Mouse (Mus musculus) testis, postnatal 10 days (tissue): ENCODE results near the gene Iqgap2.

Source experiments
- DNase-seq: peaks from one replicate; pipeline ENCODE4 v3.0.0; 2021; ENCODE audit warnings: low spot score

Gene Iqgap2

GRCm38 (mm10) chr13:95777651-95778391 lies 113.9 kb downstream of the Iqgap2 start:
- DNase-seq, result no peak

GRCm38 (mm10) chr13:95777237-95777636 lies 114.5 kb downstream of the Iqgap2 start:
- peak; percentile 74 for DNase-seq

GRCm38 (mm10) chr13:95774966-95775696 lies 116.6 kb downstream of the Iqgap2 start:
- no peak for DNase-seq

GRCm38 (mm10) chr13:95765017-95765416 lies 126.7 kb downstream of the Iqgap2 start:
- no peak for DNase-seq

GRCm38 (mm10) chr13:95763876-95764517 lies 127.7 kb downstream of the Iqgap2 start:
- peak; percentile 50 for DNase-seq

GRCm38 (mm10) chr13:95759810-95760209 lies 131.9 kb downstream of the Iqgap2 start:
- no peak for DNase-seq

- DNase-seq, result no peak
Measured at GRCm38 (mm10) chr13:95754285-95754684, 137.4 kb downstream of the Iqgap2 start.

- DNase-seq, result no peak
Measured at GRCm38 (mm10) chr13:95752386-95752785, 139.3 kb downstream of the Iqgap2 start.

- DNase-seq, result no peak
Measured at GRCm38 (mm10) chr13:95747541-95747940, 144.2 kb downstream of the Iqgap2 start.

GRCm38 (mm10) chr13:95747101-95747500 lies 144.6 kb downstream of the Iqgap2 start:
- no peak for DNase-seq

GRCm38 (mm10) chr13:95746509-95746908 lies 145.2 kb downstream of the Iqgap2 start:
- peak; percentile 80 for DNase-seq

GRCm38 (mm10) chr13:95745451-95745850 lies 146.3 kb downstream of the Iqgap2 start:
- DNase-seq, result no peak

- no peak for DNase-seq
Measured at GRCm38 (mm10) chr13:95742881-95743466, 148.7 kb downstream of the Iqgap2 start.

GRCm38 (mm10) chr13:95741813-95742689 lies 149.7 kb downstream of the Iqgap2 start:
- no peak for DNase-seq

- DNase-seq, result no peak
Measured at GRCm38 (mm10) chr13:95739651-95740050, 152.1 kb downstream of the Iqgap2 start.

- no peak for DNase-seq
Measured at GRCm38 (mm10) chr13:95730491-95730890, 161.2 kb downstream of the Iqgap2 start.

- DNase-seq, result peak; percentile 75
Measured at GRCm38 (mm10) chr13:95719320-95720232, 172.1 kb downstream of the Iqgap2 start.

GRCm38 (mm10) chr13:95715356-95715755 lies 176.4 kb downstream of the Iqgap2 start:
- no peak for DNase-seq

GRCm38 (mm10) chr13:95714271-95714975 lies 177.3 kb downstream of the Iqgap2 start:
- no peak for DNase-seq
